Mouse (Mus musculus) heart, adult 2 months (tissue): ENCODE results near the gene Pxylp1. TPM values are rescaled to one million over a fixed set of nuclear protein-coding genes. Genes with fewer than 3 reads are reported as not detected.

ENCODE experiments used
- DNase-seq, 2 experiments: peaks; one replicate each; pipeline ENCODE4 v3.0.0; 2021
- H3K27ac ChIP-seq: fragments of 200-600 bp; 2 replicates; pipeline ENCODE4 v1.8.1; 2022
- H3K27me3 ChIP-seq: fragments of 200-500 bp; 2 replicates; pipeline ENCODE4 v1.6.1; 2012; ENCODE audit warnings: mild to moderate bottlenecking, low read length, inconsistent platforms, mixed read lengths; ENCODE audit not compliant: control insufficient read depth, insufficient read depth
- H3K36me3 ChIP-seq: fragments of 200-500 bp; 2 replicates; pipeline ENCODE4 v1.6.1; 2012; ENCODE audit warnings: low read length, inconsistent platforms; ENCODE audit not compliant: control insufficient read depth, insufficient read depth
- H3K4me1 ChIP-seq: fragments of 200-500 bp; 2 replicates; pipeline ENCODE4 v1.6.1; 2011; ENCODE audit warnings: low read length; ENCODE audit not compliant: control insufficient read depth, insufficient read depth
- H3K4me3 ChIP-seq: fragments of 200-600 bp; 2 replicates; pipeline ENCODE4 v1.8.1; 2022
- H3K79me2 ChIP-seq: fragments of 200-500 bp; replicated peaks from 2 replicates; pipeline ENCODE4 v1.6.1; 2012; ENCODE audit warnings: mild to moderate bottlenecking, inconsistent platforms, low read length, moderate library complexity, mixed read lengths; ENCODE audit not compliant: control insufficient read depth, insufficient read depth
- H3K9ac ChIP-seq: fragments of 200-500 bp; 2 replicates; pipeline ENCODE4 v1.6.1; 2012; ENCODE audit warnings: low read depth, mild to moderate bottlenecking, control low read depth, inconsistent platforms, low read length, mixed read lengths
- CTCF ChIP-seq: fragments of 200-600 bp; IDR thresholded peaks from 2 replicates; pipeline ENCODE4 v1.8.1; 2022; ENCODE audit warnings: antibody characterized with exemption, mild to moderate bottlenecking, moderate library complexity
- EP300 ChIP-seq: fragments of 200-500 bp; IDR thresholded peaks from 2 replicates; pipeline ENCODE4 v1.6.1; 2011; ENCODE audit warnings: low read depth, low read length, control low read depth; ENCODE audit not compliant: insufficient read depth
- POLR2A ChIP-seq: fragments of 200-500 bp; IDR thresholded peaks from 2 replicates; pipeline ENCODE4 v1.6.1; 2011; ENCODE audit warnings: mild to moderate bottlenecking, low read depth, low read length, control low read depth; ENCODE audit not compliant: insufficient read depth
- WGBS: fragments of 180-500 bp; shearing (Covaris S2); methylation state at CpG from one replicate; pipeline ENCODE4 v1.1.7; 2018; 5-methylcytosine and 5-hydroxymethylcytosine counted together
- intact Hi-C: fragments of 180-260 bp; cut with DNase I; formaldehyde crosslinking; loops from one replicate; pipeline ENCODE4 v1.15.1; 2025
- polyA plus RNA-seq: library from polyadenylated mRNA; depleted of rRNA; stranded (reverse); fragments of >200 nt; gene quantifications from 2 replicates; pipeline ENCODE4 v1.2.3, GENCODE M21; 2012
- total RNA-seq, 2 experiments: library from RNA; stranded (reverse); gene quantifications; 2 replicates each; pipeline ENCODE4 v1.2.3; 2021

Gene Pxylp1
- total and polyA plus RNA-seq, 3 experiments = 6.5 to 16.9 (median 16.3) TPM

- Histone ChIP-seq H3K79me2 (no peaks in the 10 kb centered on the region), H3K4me1 (no peaks in the 10 kb centered on the region), H3K4me3 (no peak overlapping the region), H3K36me3 (no peaks in the 10 kb centered on the region), H3K27me3 (no peaks in the 10 kb centered on the region), H3K9ac (no peak overlapping the region), H3K27ac (no peak overlapping the region)
- intact Hi-C loops = no loop called here
- TF ChIP-seq POLR2A (no peak), EP300 (no peak), CTCF (no peak)
- DNase-seq = no peak
- WGBS = 87% methylated on average over 1 of the region's 1 CpGs
Observed at GRCm38 (mm10) chr9:96896690-96897089, 4.2 kb upstream of the Pxylp1 start.

GRCm38 (mm10) chr9:96893582-96893981 is 1.1 kb upstream of the Pxylp1 start:
- H3K79me2 ChIP-seq = no peaks in the 10 kb centered on the region
- intact Hi-C loops = no loop called here
- H3K4me3 ChIP-seq = no peak overlapping the region
- no peaks in the 10 kb centered on the region for H3K36me3 ChIP-seq
- DNase-seq = no peak
- H3K27ac ChIP-seq = no peak overlapping the region
- H3K4me1 ChIP-seq = no peaks in the 10 kb centered on the region
- no peaks in the 10 kb centered on the region for H3K27me3 ChIP-seq
- no peak for TF ChIP-seq CTCF
- no peak for TF ChIP-seq POLR2A
- TF ChIP-seq EP300 = no peak
- WGBS = 68% methylated on average over 5 of the region's 5 CpGs
- H3K9ac ChIP-seq = no peak overlapping the region

- Histone ChIP-seq H3K79me2 (no peaks in the 10 kb centered on the region), H3K27me3 (no peaks in the 10 kb centered on the region), H3K4me1 (no peaks in the 10 kb centered on the region), H3K36me3 (no peaks in the 10 kb centered on the region), H3K4me3 (no peak overlapping the region), H3K9ac (no peak overlapping the region), H3K27ac (no peak overlapping the region)
- no peak for DNase-seq
- intact Hi-C loops = no loop called here
- WGBS = 72% methylated on average over 12 of the region's 12 CpGs
- TF ChIP-seq EP300 (no peak), CTCF (no peak), POLR2A (no peak)
Observed at GRCm38 (mm10) chr9:96891341-96892330, 833 bp downstream of the Pxylp1 start.

- no peak for DNase-seq
- H3K27ac ChIP-seq = no peak overlapping the region
- no peak overlapping the region for H3K4me3 ChIP-seq
- H3K9ac ChIP-seq = no peak overlapping the region
- H3K27me3 ChIP-seq = no peaks in the 10 kb centered on the region
- H3K4me1 ChIP-seq = no peaks in the 10 kb centered on the region
- 91% methylated on average over 6 of the region's 6 CpGs for WGBS
- intact Hi-C loops = no loop called here
- no peaks in the 10 kb centered on the region for H3K36me3 ChIP-seq
- no peaks in the 10 kb centered on the region for H3K79me2 ChIP-seq
- no peak for TF ChIP-seq EP300
- TF ChIP-seq CTCF = no peak
- no peak for TF ChIP-seq POLR2A
Observed at GRCm38 (mm10) chr9:96890756-96891155, 1.7 kb downstream of the Pxylp1 start.

GRCm38 (mm10) chr9:96890266-96890665 is 2.2 kb downstream of the Pxylp1 start:
- H3K27me3 ChIP-seq = no peaks in the 10 kb centered on the region
- no peak overlapping the region for H3K27ac ChIP-seq
- no peak for TF ChIP-seq EP300
- TF ChIP-seq CTCF = no peak
- no peak for TF ChIP-seq POLR2A
- H3K36me3 ChIP-seq = no peaks in the 10 kb centered on the region
- H3K4me3 ChIP-seq = no peak overlapping the region
- WGBS = 88% methylated on average over 6 of the region's 6 CpGs
- DNase-seq = no peak
- no peaks in the 10 kb centered on the region for H3K4me1 ChIP-seq
- H3K79me2 ChIP-seq = no peaks in the 10 kb centered on the region
- H3K9ac ChIP-seq = no peak overlapping the region
- intact Hi-C loops = no loop called here

GRCm38 (mm10) chr9:96889345-96890021 is 3.0 kb downstream of the Pxylp1 start:
- intact Hi-C loops = loop anchor here (1.0 kb wide), 1 partner anchor 50 kb away; no protein-coding TSS in a partner anchor
- WGBS = 1% methylated on average over 66 of the region's 66 CpGs
- peak overlapping the region; percentile 84 for H3K9ac ChIP-seq
- H3K27ac ChIP-seq = peak overlapping the region; percentile 82
- H3K4me1 ChIP-seq = no peaks in the 10 kb centered on the region
- no peaks in the 10 kb centered on the region for H3K27me3 ChIP-seq
- DNase-seq = peak; percentile 87 to 89
- peak; percentile 57; the same call in 1 of the 2 replicates for TF ChIP-seq POLR2A
- no peak for TF ChIP-seq EP300
- TF ChIP-seq CTCF = peak; percentile 86
- no peaks in the 10 kb centered on the region for H3K79me2 ChIP-seq
- H3K36me3 ChIP-seq = no peaks in the 10 kb centered on the region
- H3K4me3 ChIP-seq = peak overlapping the region; percentile 58
